Mouse (Mus musculus) forebrain, postnatal 0 days (tissue): Measurements from ENCODE around the gene 1700020D05Rik. TPM values are rescaled to one million over a fixed set of nuclear protein-coding genes. Genes with fewer than 3 reads are reported as not detected.

ENCODE experiments used
- ATAC-seq: fragments of 200-750 bp; cut with Nextera tagmentation; 2 replicates; pipeline ENCODE4 v1.8.0; 2017; ENCODE audit warnings: mild to moderate bottlenecking, moderate library complexity
- DNase-seq: peaks from one replicate; pipeline ENCODE4 v3.0.0-alpha.2; 2015
- H3K27ac ChIP-seq: fragments of 300-500 bp; sonication (generic); 2 replicates; pipeline ENCODE4 v1.5.1; 2014; ENCODE audit warnings: low read depth, mild to moderate bottlenecking, antibody characterized with exemption, low read length, moderate library complexity, mixed read lengths
- H3K27me3 ChIP-seq: fragments of 300-500 bp; sonication (generic); 2 replicates; pipeline ENCODE4 v1.6.1; 2014; ENCODE audit warnings: mild to moderate bottlenecking, low read length, mixed read lengths; ENCODE audit not compliant: insufficient read depth
- H3K36me3 ChIP-seq: fragments of 300-500 bp; sonication (generic); 2 replicates; pipeline ENCODE4 v1.6.1; 2014; ENCODE audit warnings: mild to moderate bottlenecking, moderate library complexity; ENCODE audit not compliant: insufficient read depth
- H3K4me1 ChIP-seq: fragments of 300-500 bp; sonication (generic); 2 replicates; pipeline ENCODE4 v1.6.1; 2014; ENCODE audit warnings: antibody characterized with exemption; ENCODE audit not compliant: insufficient read depth
- H3K4me2 ChIP-seq: fragments of 300-500 bp; sonication (generic); 2 replicates; pipeline ENCODE4 v1.6.1; 2014; ENCODE audit warnings: low read depth, mild to moderate bottlenecking, moderate library complexity
- H3K4me3 ChIP-seq: fragments of 300-500 bp; sonication (generic); 2 replicates; pipeline ENCODE4 v1.5.1; 2014; ENCODE audit warnings: low read depth, low read length, mixed read lengths
- H3K9ac ChIP-seq: fragments of 300-500 bp; sonication (generic); 2 replicates; pipeline ENCODE4 v1.6.1; 2014; ENCODE audit warnings: mild to moderate bottlenecking
- H3K9me3 ChIP-seq: fragments of 300-500 bp; sonication (generic); 2 replicates; pipeline ENCODE4 v1.6.1; 2016; ENCODE audit warnings: low read length
- CTCF ChIP-seq: sonication (generic); IDR thresholded peaks from 2 replicates; pipeline ENCODE4 v1.5.1; 2016; ENCODE audit warnings: antibody characterized with exemption, control low read depth, low read depth
- WGBS: fragments of 180-500 bp; shearing (Covaris S2); extraction: QIAGEN DNeasy Blood & Tissue Kit; methylation state at CpG from one replicate; pipeline ENCODE4 v1.1.7; 2014; 5-methylcytosine and 5-hydroxymethylcytosine counted together
- polyA plus RNA-seq: library from polyadenylated mRNA; unstranded; fragments of >200 nt; fragmentation: Nextera tagmentation; extraction: Ambion mirVana; gene quantifications from 2 replicates; pipeline ENCODE4 v1.2.1, GENCODE M21; 2015
- total RNA-seq: library from RNA; depleted of rRNA; stranded (reverse); fragments of >200 nt; gene quantifications from 2 replicates; pipeline ENCODE4 v1.2.3, GENCODE M21; 2014

The 1700020D05Rik gene
- total and polyA plus RNA-seq, 2 experiments from 2014 or later: 5.0 TPM; not detected in 1

- Histone ChIP-seq H3K27me3 (no peaks in the 10 kb centered on the region), H3K4me3 (no peak overlapping the region), H3K9me3 (no peaks in the 10 kb centered on the region), H3K9ac (no peak overlapping the region), H3K4me1 (peaks cover 20% of the 10 kb centered on the region), H3K4me2 (no peak overlapping the region), H3K27ac (no peak overlapping the region), H3K36me3 (no peaks in the 10 kb centered on the region)
- ATAC-seq: no peak
- TF ChIP-seq CTCF: no peak
- 76% methylated on average over 12 of the region's 12 CpGs for WGBS
- DNase-seq: no peak
These were observed 8.8 kb upstream of the 1700020D05Rik start for GRCm38 (mm10) chr19:5512091-5513004.

DNA sequence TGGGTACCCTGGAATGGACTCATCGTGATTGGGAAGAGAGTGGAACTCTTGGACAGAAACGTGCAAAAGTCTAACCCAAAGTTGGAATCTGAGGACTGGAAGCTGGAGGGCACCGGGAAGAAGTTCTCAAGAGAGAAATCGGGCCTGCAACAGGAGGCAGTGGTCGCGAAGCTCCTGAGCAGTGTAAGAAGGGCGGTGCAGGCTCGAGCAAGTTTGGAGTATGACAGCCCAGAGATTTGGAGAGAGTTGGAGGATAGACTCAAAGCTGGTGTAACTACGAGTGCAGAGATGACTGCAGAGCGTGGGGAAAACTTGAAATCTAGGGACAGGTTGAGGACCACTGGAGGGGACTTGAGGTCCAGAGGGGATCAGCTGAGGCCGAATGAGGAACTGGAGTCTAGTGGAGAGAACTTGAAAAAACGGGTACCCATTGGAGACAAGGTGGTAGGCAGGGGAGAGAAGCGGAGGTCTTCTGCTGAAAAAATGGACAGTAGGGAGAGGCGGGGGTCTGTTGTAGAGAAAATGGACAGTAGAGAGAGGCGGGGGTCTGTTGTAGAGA is 7.6 kb upstream of the 1700020D05Rik start:
- Histone ChIP-seq H3K4me3 (peak overlapping the region; percentile 58), H3K9me3 (no peaks in the 10 kb centered on the region), H3K36me3 (no peaks in the 10 kb centered on the region), H3K4me2 (peak overlapping the region; percentile 81), H3K9ac (peak overlapping the region; percentile 58), H3K27me3 (no peaks in the 10 kb centered on the region), H3K4me1 (peaks cover 20% of the 10 kb centered on the region), H3K27ac (peak overlapping the region; percentile 79; the same call in 1 of the 2 replicates)
- WGBS: 56% methylated on average over 15 of the region's 15 CpGs
- DNase-seq: no peak
- no peak for ATAC-seq
- no peak for TF ChIP-seq CTCF

DNA sequence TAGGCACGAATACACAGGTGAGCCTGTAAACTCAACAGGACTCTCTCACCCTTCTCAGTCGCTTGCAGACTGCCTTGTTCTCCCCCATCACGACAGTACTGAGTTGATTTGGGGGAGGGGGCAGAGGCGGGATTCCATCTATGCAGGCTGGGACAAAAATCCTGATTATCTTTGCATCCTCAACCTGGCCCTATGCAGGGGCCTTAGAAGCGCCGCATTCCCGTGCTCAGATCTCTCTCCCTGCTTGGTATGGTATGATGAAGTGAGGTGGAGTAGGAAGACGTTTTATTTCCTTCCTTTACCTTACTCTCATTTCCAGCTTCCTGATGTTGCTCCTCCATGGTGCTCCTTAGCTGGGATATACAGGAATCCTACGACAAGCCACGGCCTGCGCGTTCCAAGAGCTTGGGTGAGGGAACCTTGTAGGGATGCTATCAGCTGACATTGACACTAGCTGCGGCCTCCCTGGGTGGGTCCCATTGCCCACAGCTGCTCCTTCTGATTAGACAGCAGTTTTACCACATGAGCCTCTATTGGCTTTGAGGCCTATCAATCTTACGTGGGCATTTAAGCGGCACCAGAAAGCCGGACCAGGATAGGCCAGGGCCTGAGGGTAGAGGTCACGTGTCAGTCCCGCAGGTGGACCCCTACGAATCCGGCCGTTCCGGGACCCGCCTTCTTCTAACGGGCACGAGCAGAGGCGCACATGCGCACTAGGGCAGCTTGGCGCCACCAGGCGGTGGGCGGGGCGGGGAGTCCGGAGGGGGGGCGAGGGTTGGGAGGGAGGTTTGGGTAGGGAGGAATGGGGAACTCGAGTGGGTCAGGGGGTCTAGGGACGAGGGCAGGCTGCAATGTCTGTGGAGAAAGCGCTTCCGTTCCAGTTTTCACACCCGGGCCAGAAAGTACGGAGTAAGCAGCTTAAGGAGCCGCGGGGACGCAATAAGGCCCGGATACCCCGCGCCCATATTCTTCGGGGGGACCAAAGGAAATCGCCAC is 6.7 kb upstream of the 1700020D05Rik start, which contains the start of gene Snx32:
Gene Snx32, minus strand, starts transcription at position 508 of the 996 bp plus-strand sequence.
- peak; percentile 57 for TF ChIP-seq CTCF
- H3K27ac ChIP-seq: peak within 1 kb of the TSS; percentile 79
- WGBS: 3% methylated on average over 46 of the region's 47 CpGs

DNA sequence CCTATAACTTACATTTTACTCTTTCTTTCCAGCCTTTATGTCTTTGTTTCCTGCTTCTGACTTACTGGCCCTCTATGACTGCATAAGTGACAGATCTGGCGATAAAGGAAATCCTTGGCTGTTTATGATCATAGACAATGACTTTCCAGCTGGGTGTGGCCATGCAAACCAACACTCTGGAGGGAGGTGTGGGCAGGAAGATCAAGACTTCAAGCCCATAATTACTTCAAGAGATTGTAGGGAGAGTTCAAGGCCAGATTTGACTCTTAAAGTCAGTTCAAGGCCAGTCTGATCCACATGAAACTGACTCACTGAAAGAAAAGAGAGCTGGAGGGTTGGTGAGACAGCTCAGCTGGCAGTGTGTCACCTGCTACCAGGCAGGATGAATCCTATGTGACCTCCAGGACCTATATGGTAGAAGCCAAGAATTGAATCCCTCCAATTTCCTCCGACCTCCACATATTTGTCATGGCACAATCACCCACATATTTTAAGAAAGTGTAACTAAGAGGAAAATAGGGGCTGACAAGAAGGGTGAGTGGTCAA is 3.2 kb downstream of the 1700020D05Rik start:
- Histone ChIP-seq H3K4me3 (no peak overlapping the region), H3K9me3 (no peaks in the 10 kb centered on the region), H3K9ac (no peak overlapping the region), H3K36me3 (peaks cover 36% of the 10 kb centered on the region), H3K4me2 (no peak overlapping the region), H3K27ac (no peak overlapping the region), H3K4me1 (no peaks in the 10 kb centered on the region), H3K27me3 (no peaks in the 10 kb centered on the region)
- ATAC-seq (no peak), DNase-seq (no peak)
- 91% methylated on average over 2 of the region's 2 CpGs for WGBS
- TF ChIP-seq CTCF: no peak

More for the DNA sequence above, 6.7 kb upstream of the 1700020D05Rik start, which contains the start of gene Snx32:
- peak; percentile 99 for ATAC-seq
- Histone ChIP-seq H3K4me2 (peak within 1 kb of the TSS; percentile 81), H3K4me1 (peaks cover 20% of the 10 kb centered on the region), H3K27me3 (no peaks in the 10 kb centered on the region), H3K36me3 (no peaks in the 10 kb centered on the region), H3K4me3 (peak within 1 kb of the TSS; percentile 58), H3K9me3 (no peaks in the 10 kb centered on the region), H3K9ac (peak within 1 kb of the TSS; percentile 58)
- DNase-seq: peak; percentile 98

DNA sequence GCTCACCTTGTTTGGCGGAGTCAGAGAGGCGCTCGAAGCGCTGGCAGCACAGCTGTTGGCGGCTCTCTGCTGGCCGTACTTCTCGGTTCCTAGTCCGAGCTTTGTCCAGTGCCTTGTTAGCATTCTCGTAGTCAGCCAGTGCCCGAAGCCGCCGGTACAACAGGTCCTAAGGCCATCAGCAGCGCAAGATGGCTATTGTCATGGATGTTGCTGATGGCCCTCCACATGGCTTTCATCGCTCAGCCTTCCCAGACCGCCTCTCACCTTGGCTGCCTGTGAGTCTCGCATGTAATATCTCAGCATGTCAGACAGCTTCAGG is 7.6 kb downstream of the 1700020D05Rik start:
- Histone ChIP-seq H3K36me3 (peaks cover 63% of the 10 kb centered on the region), H3K9ac (no peak overlapping the region), H3K4me3 (no peak overlapping the region), H3K27me3 (no peaks in the 10 kb centered on the region), H3K4me1 (0 out of 2 replicates have a peak, but pooled peaks cover 3% of the 10 kb centered on the region), H3K9me3 (no peaks in the 10 kb centered on the region), H3K4me2 (no peak overlapping the region), H3K27ac (no peak overlapping the region)
- DNase-seq (no peak), ATAC-seq (no peak)
- 89% methylated on average over 16 of the region's 16 CpGs for WGBS
- TF ChIP-seq CTCF: no peak

DNA sequence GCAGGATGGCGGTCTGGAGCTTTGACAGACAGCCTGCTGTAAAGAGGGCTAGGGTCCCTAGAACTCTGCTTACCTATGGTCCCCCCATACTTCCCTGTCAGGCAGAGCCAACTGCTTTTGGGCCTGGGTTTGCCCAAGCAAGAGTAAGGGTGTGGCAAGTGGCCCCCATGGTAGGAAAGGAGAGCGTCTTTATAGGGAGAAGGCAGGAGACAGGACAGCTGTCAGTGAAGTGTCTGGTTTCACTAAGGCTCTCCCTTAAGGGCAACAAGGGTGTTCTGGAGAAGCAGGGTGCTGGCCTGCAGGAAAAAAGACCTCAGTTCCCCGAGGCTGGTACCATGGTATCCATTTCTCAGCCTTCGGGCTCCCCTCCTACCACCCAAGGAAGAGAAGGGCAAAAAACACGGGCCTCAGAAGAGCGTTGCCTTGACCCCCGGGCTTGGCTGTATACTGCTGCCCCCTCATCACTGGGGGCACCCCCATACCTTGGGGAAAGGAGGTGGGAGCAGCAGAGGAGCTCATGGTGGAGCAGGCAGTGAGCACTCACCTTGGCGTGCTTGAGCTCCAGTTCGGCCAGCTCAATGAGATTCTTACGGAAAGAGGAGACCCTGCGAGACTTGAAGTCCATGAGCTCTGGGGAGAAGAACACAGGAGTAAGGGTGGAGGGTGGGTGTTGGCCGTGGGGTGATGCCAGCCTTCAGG is 8.1 kb downstream of the 1700020D05Rik start:
- 82% methylated on average over 12 of the region's 12 CpGs for WGBS
- no peak for TF ChIP-seq CTCF
- Histone ChIP-seq H3K4me2 (no peak overlapping the region), H3K27ac (no peak overlapping the region), H3K9ac (no peak overlapping the region), H3K4me3 (no peak overlapping the region), H3K4me1 (0 out of 2 replicates have a peak, but pooled peaks cover 3% of the 10 kb centered on the region), H3K27me3 (no peaks in the 10 kb centered on the region), H3K36me3 (peaks cover 63% of the 10 kb centered on the region), H3K9me3 (no peaks in the 10 kb centered on the region)
- no peak for ATAC-seq
- DNase-seq: no peak
